Mouse (Mus musculus) neural tube, embryonic 11.5 days (tissue): Measurements from ENCODE around the gene Osbpl3. TPM values are rescaled to one million over a fixed set of nuclear protein-coding genes. Genes with fewer than 3 reads are reported as not detected.

Experiments used
- ATAC-seq: fragments of 200-750 bp; cut with Nextera tagmentation; 2 replicates; pipeline ENCODE4 v1.8.0; 2017; ENCODE audit warnings: moderate number of reproducible peaks, mild to moderate bottlenecking, moderate TSS enrichment, moderate library complexity; ENCODE audit not compliant: insufficient read depth, low FRiP score, low TSS enrichment
- DNase-seq: peaks from one replicate; pipeline ENCODE4 v3.0.0-alpha.2; 2015; ENCODE audit warnings: low spot score
- H3K27ac ChIP-seq: fragments of 300-500 bp; sonication (generic); 2 replicates; pipeline ENCODE4 v1.5.1; 2014; ENCODE audit warnings: low read depth, mild to moderate bottlenecking, low read length
- H3K27me3 ChIP-seq: fragments of 300-500 bp; sonication (generic); 2 replicates; pipeline ENCODE4 v1.6.1; 2014; ENCODE audit warnings: mild to moderate bottlenecking, low read length, mixed read lengths; ENCODE audit not compliant: control insufficient read depth, insufficient read depth
- H3K36me3 ChIP-seq: fragments of 300-500 bp; sonication (generic); 2 replicates; pipeline ENCODE4 v1.6.1; 2014; ENCODE audit warnings: mild to moderate bottlenecking, low read length, moderate library complexity, mixed read lengths; ENCODE audit not compliant: control insufficient read depth, insufficient read depth
- H3K4me1 ChIP-seq: fragments of 300-500 bp; sonication (generic); 2 replicates; pipeline ENCODE4 v1.6.1; 2014; ENCODE audit warnings: low read length, mixed read lengths; ENCODE audit not compliant: control insufficient read depth, insufficient read depth
- H3K4me2 ChIP-seq: fragments of 300-500 bp; sonication (generic); 2 replicates; pipeline ENCODE4 v1.6.1; 2014; ENCODE audit warnings: low read depth, mild to moderate bottlenecking, moderate library complexity
- H3K4me3 ChIP-seq: fragments of 300-500 bp; sonication (generic); 2 replicates; pipeline ENCODE4 v1.5.1; 2014; ENCODE audit warnings: low read depth, low read length
- H3K9ac ChIP-seq: fragments of 300-500 bp; sonication (generic); 2 replicates; pipeline ENCODE4 v1.6.1; 2014; ENCODE audit warnings: mild to moderate bottlenecking, low read length
- H3K9me3 ChIP-seq: fragments of 300-500 bp; sonication (generic); 2 replicates; pipeline ENCODE4 v1.6.1; 2016; ENCODE audit warnings: low read length; ENCODE audit not compliant: control insufficient read depth
- WGBS: fragments of 180-500 bp; shearing (Covaris S2); extraction: QIAGEN DNeasy Blood & Tissue Kit; methylation state at CpG from one replicate; pipeline ENCODE4 v1.1.7; 2014; 5-methylcytosine and 5-hydroxymethylcytosine counted together
- polyA plus RNA-seq: library from polyadenylated mRNA; unstranded; fragments of >200 nt; fragmentation: Nextera tagmentation; extraction: Ambion mirVana; gene quantifications from 2 replicates; pipeline ENCODE4 v1.2.1, GENCODE M21; 2014

Gene Osbpl3
- polyA plus RNA-seq, 1 experiment from 2014 or later = 5.0 TPM

- no peak overlapping the region for H3K27ac ChIP-seq
- no peaks in the 10 kb centered on the region for H3K4me1 ChIP-seq
- H3K4me3 ChIP-seq = no peak overlapping the region
- H3K36me3 ChIP-seq = no peaks in the 10 kb centered on the region
- no peaks in the 10 kb centered on the region for H3K9me3 ChIP-seq
- ATAC-seq (no peak), DNase-seq (no peak)
- H3K9ac ChIP-seq = no peak overlapping the region
- H3K4me2 ChIP-seq = no peak overlapping the region
- WGBS = 81% methylated on average over 10 of the region's 10 CpGs
- no peaks in the 10 kb centered on the region for H3K27me3 ChIP-seq
Observed at GRCm38 (mm10) chr6:50295136-50295535, 160.9 kb downstream of the Osbpl3 start.

GRCm38 (mm10) chr6:50294128-50294527, 161.9 kb downstream of the Osbpl3 start:
- Histone ChIP-seq H3K27me3 (no peaks in the 10 kb centered on the region), H3K4me1 (no peaks in the 10 kb centered on the region), H3K9me3 (no peaks in the 10 kb centered on the region), H3K4me3 (no peak overlapping the region), H3K9ac (no peak overlapping the region), H3K36me3 (no peaks in the 10 kb centered on the region), H3K4me2 (no peak overlapping the region), H3K27ac (no peak overlapping the region)
- DNase-seq (peak; percentile 73), ATAC-seq (peak; percentile 50; the same call in 1 of the 2 replicates)
- WGBS = 33% methylated on average over 1 of the region's 1 CpGs

GRCm38 (mm10) chr6:50291650-50292049, 164.4 kb downstream of the Osbpl3 start:
- Histone ChIP-seq H3K4me1 (no peaks in the 10 kb centered on the region), H3K27me3 (no peaks in the 10 kb centered on the region), H3K9me3 (no peaks in the 10 kb centered on the region), H3K4me3 (no peak overlapping the region), H3K27ac (no peak overlapping the region), H3K9ac (no peak overlapping the region), H3K36me3 (no peaks in the 10 kb centered on the region), H3K4me2 (no peak overlapping the region)
- DNase-seq (no peak), ATAC-seq (no peak)
- WGBS = 90% methylated on average over 4 of the region's 4 CpGs

DNA sequence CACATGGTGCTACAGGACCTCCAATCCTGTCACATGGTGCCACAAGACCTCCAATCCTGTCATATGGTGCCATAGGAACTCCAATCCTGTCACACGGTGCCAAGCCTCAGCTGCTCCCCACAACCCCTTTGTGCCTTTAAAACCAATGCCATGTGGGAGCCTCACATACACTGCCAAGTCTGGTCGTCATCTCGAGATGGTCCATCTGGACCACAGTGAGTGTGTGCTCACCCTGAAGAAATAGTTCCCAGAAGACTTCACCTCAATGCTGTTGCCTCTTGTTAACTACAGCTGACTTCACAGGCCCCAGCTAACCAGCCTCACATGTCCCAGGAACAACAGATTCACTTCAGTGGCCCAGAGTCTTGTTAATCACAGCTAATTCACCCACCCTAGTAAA, 169.1 kb downstream of the Osbpl3 start:
- 95% methylated on average over 3 of the region's 3 CpGs for WGBS
- Histone ChIP-seq H3K4me1 (no peaks in the 10 kb centered on the region), H3K27ac (no peak overlapping the region), H3K27me3 (no peaks in the 10 kb centered on the region), H3K9ac (no peak overlapping the region), H3K9me3 (no peaks in the 10 kb centered on the region), H3K4me2 (no peak overlapping the region), H3K4me3 (no peak overlapping the region), H3K36me3 (no peaks in the 10 kb centered on the region)
- ATAC-seq = no peak
- no peak for DNase-seq

- no peak for ATAC-seq
- no peaks in the 10 kb centered on the region for H3K9me3 ChIP-seq
Observed at GRCm38 (mm10) chr6:50279642-50280041, 176.4 kb downstream of the Osbpl3 start.

GRCm38 (mm10) chr6:50273947-50274346, 182.1 kb downstream of the Osbpl3 start:
- 72% methylated on average over 4 of the region's 4 CpGs for WGBS
- Histone ChIP-seq H3K27ac (no peak overlapping the region), H3K9me3 (no peaks in the 10 kb centered on the region), H3K9ac (no peak overlapping the region), H3K27me3 (no peaks in the 10 kb centered on the region), H3K36me3 (no peaks in the 10 kb centered on the region), H3K4me2 (no peak overlapping the region), H3K4me3 (no peak overlapping the region), H3K4me1 (no peaks in the 10 kb centered on the region)
- ATAC-seq (no peak), DNase-seq (no peak)

More at GRCm38 (mm10) chr6:50279642-50280041, 176.4 kb downstream of the Osbpl3 start:
- no peak overlapping the region for H3K4me3 ChIP-seq
- H3K4me2 ChIP-seq = no peak overlapping the region
- H3K9ac ChIP-seq = no peak overlapping the region
- H3K27ac ChIP-seq = no peak overlapping the region
- no peak for DNase-seq
- H3K4me1 ChIP-seq = no peaks in the 10 kb centered on the region
- no peaks in the 10 kb centered on the region for H3K27me3 ChIP-seq
- no peaks in the 10 kb centered on the region for H3K36me3 ChIP-seq
- 91% methylated on average over 7 of the region's 7 CpGs for WGBS

- 79% methylated on average over 1 of the region's 1 CpGs for WGBS
Observed at GRCm38 (mm10) chr6:50273416-50273815, 182.6 kb downstream of the Osbpl3 start.

DNA sequence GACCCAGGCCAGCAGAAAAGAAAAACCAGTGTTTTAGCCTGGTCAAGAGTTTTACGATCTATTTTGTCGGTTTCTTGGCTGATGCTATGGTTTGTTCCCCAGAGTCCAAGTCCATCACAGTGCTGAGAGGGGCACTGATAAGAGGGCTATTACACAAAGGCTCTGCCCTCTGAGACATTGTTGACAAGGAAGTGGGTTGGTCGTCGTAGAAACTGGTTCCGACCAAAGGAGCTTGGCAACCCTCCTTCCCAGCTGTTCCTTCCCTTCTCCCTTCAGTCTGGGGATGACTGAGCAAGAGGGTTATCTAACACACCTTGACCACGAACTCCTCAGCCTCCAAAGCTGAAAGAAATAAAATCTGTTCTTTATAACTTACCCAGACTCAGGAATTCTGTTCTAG, 192.3 kb downstream of the Osbpl3 start, which contains the start of gene Gsdme:
Gene Gsdme, minus strand, starts transcription at position 193 of the 400 bp plus-strand sequence.
- no peak within 1 kb of the TSS for H3K9ac ChIP-seq
- H3K9me3 ChIP-seq = no peaks in the 10 kb centered on the region
- H3K4me3 ChIP-seq = no peak within 1 kb of the TSS
- 83% methylated on average over 6 of the region's 6 CpGs for WGBS
- no peak within 1 kb of the TSS for H3K4me2 ChIP-seq
- no peak for DNase-seq
- H3K27me3 ChIP-seq = no peaks in the 10 kb centered on the region
- no peak within 1 kb of the TSS for H3K27ac ChIP-seq
- H3K36me3 ChIP-seq = no peaks in the 10 kb centered on the region
- ATAC-seq = no peak
- no peaks in the 10 kb centered on the region for H3K4me1 ChIP-seq

More at GRCm38 (mm10) chr6:50273416-50273815, 182.6 kb downstream of the Osbpl3 start:
- Histone ChIP-seq H3K4me3 (no peak overlapping the region), H3K36me3 (no peaks in the 10 kb centered on the region), H3K4me2 (no peak overlapping the region), H3K9me3 (no peaks in the 10 kb centered on the region), H3K4me1 (no peaks in the 10 kb centered on the region), H3K27me3 (no peaks in the 10 kb centered on the region), H3K9ac (no peak overlapping the region), H3K27ac (no peak overlapping the region)
- no peak for DNase-seq
- ATAC-seq = no peak

GRCm38 (mm10) chr6:50262310-50262709, 193.7 kb downstream of the Osbpl3 start:
- Histone ChIP-seq H3K27ac (no peak overlapping the region), H3K9me3 (no peaks in the 10 kb centered on the region), H3K4me3 (no peak overlapping the region; the same call in 1 of the 2 replicates), H3K4me2 (peak overlapping the region; percentile 49), H3K27me3 (no peaks in the 10 kb centered on the region), H3K9ac (no peak overlapping the region), H3K36me3 (no peaks in the 10 kb centered on the region), H3K4me1 (no peaks in the 10 kb centered on the region)
- 29% methylated on average over 7 of the region's 7 CpGs for WGBS
- DNase-seq = no peak
- ATAC-seq = no peak
